Mouse (Mus musculus) common myeloid progenitor, adult 5-6 weeks (primary cell): ENCODE results near the gene Trim6. TPM values are rescaled to one million over a fixed set of nuclear protein-coding genes. Genes with fewer than 3 reads are reported as not detected.
"Not testable (repeated sequence)": the region's sequence is repeated elsewhere in the genome, so short reads cannot be mapped to it uniquely, and the experiment has no call there.

ENCODE experiments used
- ATAC-seq: replicated peaks from 2 replicates; pipeline ENCODE4 v1.8.0; 2016; ENCODE audit warnings: low read depth, mild to moderate bottlenecking, moderate TSS enrichment, inconsistent platforms; ENCODE audit not compliant: poor library complexity, severe bottlenecking
- total RNA-seq: library from RNA; stranded (forward); fragments of 200-1000, 187-1606 nt; gene quantifications from 2 replicates; pipeline ENCODE4 v1.2.3, GENCODE M21; 2017

The Trim6 gene
- 3.0 and 3.2 TPM in 2 replicates for total RNA-seq

DNA sequence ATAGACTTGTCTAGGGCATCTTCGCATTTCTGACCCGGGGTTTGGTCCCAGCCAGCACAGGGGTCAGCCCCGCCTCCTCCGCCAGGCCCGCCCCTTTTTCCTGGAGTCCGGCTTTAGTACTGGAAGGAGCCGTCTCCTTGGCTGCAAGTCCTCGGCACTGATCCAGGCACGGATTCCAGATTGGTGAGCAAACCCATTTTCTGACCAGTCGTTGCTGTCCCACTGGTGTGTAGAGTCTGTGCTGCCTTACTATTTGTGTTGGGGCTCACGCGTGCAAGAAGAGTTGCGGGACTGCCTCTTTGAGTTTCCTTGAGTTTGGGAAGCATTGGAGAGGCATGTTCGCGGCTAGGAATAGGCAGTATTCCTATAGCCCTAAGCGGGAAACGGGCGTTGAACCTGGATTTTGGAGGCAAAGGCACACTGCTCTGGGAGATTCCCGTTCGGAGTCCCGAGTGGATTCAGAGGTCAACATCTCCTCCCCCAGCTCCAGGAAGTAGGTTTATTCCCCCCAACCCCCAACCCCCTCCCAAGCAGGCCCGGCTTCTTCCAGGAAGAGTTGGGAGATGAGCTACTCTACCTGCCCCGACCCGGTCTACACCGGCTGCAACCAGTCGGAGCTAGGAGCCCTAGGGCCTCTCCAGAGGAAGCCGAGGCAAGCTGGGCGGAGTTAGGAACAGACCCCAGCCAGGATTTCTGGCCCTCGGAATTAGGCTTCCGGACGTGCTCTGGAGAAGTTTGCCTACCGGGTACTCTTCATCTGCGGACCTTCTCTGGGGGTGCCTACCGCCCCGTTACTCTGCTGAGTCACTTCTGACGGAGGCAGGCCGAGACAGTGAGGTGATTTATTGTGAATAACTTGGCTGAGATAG lies at the start of gene Trim6:
Gene Trim6, plus strand, starts transcription at position 93 of the 869 bp plus-strand sequence.
- ATAC-seq: peak; percentile 81

GRCm38 (mm10) chr7:104169634-104170204 lies 48.9 kb upstream of the Trim6 start:
- ATAC-seq: peak; percentile 85

DNA sequence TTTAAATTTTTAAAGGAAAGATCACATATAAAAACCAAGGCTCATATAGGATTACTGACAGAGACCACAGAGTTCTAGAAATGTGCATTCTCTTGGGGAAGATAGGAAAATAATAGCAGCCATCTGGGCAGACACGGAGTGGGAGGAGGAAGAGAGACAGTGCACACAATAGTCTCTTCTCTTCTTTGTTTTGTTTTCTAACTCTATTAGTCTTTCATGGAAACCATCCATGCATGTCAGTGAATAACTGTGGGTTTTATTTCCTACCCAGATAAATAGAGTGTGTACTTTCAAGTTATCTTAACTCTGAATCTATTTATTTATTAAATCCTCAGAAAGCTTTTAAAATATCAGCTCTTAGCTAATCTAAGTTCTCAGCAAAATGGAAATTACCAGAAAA lies 43.5 kb upstream of the Trim6 start:
- no peak for ATAC-seq

DNA sequence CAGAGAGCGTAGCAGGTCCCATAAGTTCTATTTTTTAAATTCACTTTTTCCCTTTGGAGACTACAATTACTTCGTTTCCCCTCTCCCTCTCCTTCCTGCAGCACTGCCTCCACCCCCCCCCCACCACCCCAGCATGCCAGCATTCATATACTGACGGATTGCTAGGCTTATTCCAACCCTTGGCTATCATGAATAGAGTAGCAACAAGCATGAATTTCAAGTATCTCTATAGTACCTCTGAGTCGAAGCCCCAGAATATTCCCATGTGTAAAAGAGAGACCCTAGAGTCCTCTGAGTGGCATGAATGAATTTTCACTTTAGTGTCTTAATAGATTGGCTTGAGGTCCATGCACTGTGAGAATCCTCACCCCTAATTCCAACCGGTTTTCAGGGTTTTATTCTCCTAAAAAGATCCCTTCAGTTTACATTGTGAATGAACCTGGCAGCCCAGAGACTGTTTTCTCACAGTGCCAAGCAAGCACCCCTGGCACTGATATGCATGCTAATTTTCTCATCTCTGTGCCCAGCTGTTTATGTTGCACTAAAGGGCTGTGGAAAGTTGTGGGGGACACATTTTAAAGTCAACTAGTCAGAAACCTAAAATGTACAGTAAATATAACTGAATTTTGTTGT lies 40.1 kb upstream of the Trim6 start:
- no peak for ATAC-seq

- no peak for ATAC-seq
Observed at GRCm38 (mm10) chr7:104179074-104179473, 39.5 kb upstream of the Trim6 start.

GRCm38 (mm10) chr7:104183292-104183691 lies 35.3 kb upstream of the Trim6 start, which contains the start of gene Olfr648:
Gene Olfr648, minus strand, starts transcription at chr7:104183392.
- ATAC-seq: no peak

- peak; percentile 83 for ATAC-seq
Observed at GRCm38 (mm10) chr7:104191275-104191674, 27.3 kb upstream of the Trim6 start.

- ATAC-seq: no peak
Observed at GRCm38 (mm10) chr7:104195885-104196284, 22.7 kb upstream of the Trim6 start, which contains the start of gene Olfr649. Gene Olfr649, minus strand, starts transcription at chr7:104195985.

- peak; percentile 99 for ATAC-seq
Observed at GRCm38 (mm10) chr7:104199822-104200221, 18.8 kb upstream of the Trim6 start.

GRCm38 (mm10) chr7:104206197-104206596 lies 12.4 kb upstream of the Trim6 start:
- ATAC-seq: peak; percentile 100

GRCm38 (mm10) chr7:104216011-104216535 lies 2.5 kb upstream of the Trim6 start:
- peak; percentile 48 for ATAC-seq

GRCm38 (mm10) chr7:104217881-104218280 lies 712 bp upstream of the Trim6 start:
- ATAC-seq: peak; percentile 23

DNA sequence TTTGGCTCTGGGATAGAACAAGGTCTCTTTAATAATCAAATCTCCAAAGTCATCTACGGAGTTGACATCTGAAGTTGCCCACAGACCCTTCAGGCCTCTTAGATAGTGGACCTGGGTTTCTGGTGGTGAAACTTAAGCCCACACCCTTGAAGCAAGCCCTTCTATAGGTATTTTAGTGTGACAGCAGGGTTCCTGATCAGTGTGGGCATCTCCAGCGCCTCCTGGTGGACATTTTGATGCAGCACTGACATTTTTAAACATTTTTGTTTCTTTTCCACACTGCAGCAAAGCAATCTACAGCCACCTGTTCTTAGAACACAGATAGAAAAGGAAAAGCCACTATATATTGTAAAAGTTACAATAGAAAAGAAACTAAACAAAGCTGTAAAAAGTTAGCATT lies 12.6 kb downstream of the Trim6 start:
- ATAC-seq: peak; percentile 94

DNA sequence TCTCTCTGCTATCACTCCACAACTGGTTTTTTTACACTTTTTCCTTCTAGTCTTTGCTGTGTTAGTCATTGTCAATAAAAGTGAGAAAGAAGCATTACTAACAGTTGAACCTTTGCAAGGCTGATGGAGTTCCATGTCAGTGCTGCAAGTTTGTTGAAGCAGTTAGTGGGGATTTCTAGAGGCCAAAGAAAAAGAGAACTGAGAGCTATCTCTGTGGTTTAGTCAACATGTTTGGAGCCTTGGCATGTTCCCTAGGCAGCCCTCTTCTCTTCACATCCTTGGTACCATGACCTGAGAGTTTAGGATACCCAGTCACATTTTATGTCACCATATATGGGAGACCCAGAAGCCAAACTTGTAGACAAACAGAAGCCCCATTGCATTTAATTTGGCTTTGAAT lies 22.3 kb downstream of the Trim6 start:
- ATAC-seq: peak; percentile 48

DNA sequence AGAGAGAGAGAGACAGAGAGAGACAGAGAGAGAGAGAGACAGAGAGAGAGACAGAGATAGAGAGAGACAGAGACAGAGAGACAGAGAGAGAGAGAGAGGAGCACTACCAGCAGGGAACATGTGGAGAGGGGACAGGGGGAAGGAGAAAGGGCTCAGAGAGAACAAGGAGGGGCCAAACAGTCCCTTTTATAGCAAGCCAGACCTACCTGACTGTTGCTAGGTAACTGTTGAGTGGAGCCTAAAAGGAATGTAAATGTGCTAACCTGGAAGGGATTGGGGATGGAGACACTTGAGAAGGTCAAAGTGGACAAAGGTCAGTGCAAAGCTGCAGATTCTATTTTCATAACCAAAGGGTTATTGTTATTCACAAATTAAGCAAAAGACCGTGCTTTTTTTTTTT lies 25.0 kb downstream of the Trim6 start:
- ATAC-seq: no peak

DNA sequence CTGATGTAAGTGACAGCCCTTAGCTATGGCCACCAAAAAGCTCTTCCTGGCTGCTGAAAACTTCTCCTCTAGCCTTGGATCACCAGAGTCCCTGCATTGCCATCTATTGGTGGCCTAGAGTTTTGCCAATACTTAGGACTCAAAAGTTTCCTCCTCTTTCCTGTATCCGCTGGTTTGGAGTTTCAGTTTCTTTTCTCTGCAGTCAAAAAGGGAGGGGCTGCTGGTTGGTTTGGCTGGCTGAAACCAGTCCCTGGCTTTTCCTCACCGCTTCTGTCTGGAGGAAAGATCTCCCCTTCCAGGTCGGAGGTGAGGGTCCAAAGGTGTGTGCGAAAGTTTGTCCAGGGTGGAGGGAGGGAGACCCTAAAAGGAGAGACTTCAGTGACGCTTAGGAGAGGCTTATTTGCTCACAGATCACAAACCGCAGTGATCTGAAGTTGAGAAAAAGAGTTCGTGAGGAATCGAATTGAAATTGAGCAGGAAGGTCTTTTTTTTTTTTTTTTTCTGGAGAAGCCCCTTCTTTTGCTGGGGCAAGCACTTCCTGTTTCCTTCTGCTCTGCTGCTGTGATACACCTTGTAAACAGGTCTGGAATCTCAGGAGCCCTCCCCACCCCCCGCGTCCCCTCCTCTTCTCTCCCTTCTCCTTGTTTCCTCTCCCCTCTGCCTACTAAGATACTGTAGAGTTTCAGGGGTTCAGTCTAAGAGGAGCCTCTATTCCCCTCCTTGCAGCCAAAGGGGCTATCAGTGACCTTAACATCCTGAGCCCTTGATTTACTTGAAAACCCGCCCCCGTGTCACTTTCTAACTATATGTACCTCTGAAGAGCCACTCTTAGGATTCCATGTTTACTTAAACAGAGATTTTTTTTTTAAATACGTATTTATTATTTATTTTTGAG lies 25.9 kb downstream of the Trim6 start, which contains the start of gene Trim34a:
Gene Trim34a, plus strand, starts transcription at position 171 of the 895 bp plus-strand sequence.
- peak; percentile 97 for ATAC-seq

- not testable (repeated sequence) for ATAC-seq
Observed at GRCm38 (mm10) chr7:104260380-104260779, 41.8 kb downstream of the Trim6 start.

- not testable (repeated sequence) for ATAC-seq
Observed at GRCm38 (mm10) chr7:104265335-104265734, 46.7 kb downstream of the Trim6 start.

DNA sequence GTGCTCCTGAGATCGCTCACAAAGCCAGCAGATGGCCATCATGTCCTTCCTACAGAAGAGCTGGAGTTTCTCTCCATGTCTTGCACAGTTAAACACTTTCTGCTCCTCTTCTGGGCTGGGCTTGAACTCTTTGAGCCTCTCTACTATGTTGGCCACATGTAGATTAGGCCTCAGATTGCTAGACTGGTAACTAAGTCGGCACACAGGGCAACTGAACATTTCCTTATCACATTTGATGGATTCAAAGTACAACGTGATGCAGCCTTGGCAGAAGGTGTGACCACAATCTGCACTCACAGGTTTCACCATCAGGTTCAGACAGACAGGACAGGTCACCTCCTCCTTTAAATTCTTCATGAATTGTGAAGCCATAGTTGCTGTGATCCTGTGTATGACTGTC lies 60.8 kb downstream of the Trim6 start:
- not testable (repeated sequence) for ATAC-seq
